Mouse (Mus musculus) thymus, postnatal 4 days (tissue): ENCODE measurements around the gene Hipk1.
"Not testable (repeated sequence)": the region's sequence is repeated elsewhere in the genome, so short reads cannot be mapped to it uniquely, and the experiment has no call there.

Experiments
- DNase-seq: peaks from one replicate; pipeline ENCODE4 v3.0.0; 2021

The Hipk1 gene

DNA sequence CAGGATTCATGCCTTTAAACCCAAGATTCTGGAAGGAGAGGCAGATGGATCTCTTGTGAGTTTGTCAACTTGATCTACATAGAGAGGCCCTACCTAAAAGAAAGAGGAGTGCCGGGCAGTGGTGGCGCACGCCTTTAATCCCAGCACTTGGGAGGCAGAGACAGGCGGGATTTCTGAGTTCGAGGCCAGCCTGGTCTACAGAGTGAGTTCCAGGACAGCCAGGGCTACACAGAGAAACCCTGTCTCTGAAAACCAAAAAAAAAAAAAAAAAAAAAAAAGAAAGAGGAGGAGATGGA is 696 bp upstream of the Hipk1 start:
- not testable (repeated sequence) for DNase-seq

DNA sequence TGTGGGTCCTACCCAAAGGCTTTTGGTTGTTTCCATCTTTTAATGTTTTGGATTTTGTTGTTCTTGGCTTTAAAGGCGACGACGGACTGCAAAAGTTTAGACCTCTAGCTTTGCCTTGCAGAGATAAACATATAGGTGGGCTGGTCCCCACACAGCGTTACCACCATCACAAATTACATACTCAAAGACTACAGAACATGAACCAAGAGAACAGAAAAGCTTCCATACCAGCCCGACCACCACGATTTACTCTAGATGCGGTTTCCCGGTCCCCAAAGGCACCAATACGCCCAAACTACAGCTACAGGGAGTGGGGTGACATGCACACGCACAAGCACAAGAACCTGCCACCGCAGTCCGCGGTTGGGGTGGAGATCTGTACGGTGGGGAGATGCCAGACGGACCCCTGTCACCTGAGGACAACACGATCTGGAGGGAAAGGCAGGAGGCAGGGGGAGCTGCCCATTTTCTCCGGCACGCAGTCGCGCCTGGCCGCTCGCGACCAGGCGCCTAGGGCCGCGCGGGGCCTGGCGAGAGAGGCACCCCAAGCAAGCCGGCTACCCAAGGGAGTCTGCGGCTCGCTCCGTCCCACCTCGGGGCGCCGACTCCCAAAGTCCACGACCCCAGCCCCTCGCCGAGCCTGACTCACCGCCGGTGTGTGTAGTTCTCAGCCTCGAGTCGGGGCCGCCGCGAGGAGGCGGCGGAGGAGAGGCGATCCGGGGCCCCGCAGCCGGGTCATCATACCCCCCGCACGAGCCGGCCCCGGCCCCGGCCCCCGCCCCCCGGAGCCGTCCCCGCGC is 817 bp downstream of the Hipk1 start:
- DNase-seq: peak; percentile 67

DNA sequence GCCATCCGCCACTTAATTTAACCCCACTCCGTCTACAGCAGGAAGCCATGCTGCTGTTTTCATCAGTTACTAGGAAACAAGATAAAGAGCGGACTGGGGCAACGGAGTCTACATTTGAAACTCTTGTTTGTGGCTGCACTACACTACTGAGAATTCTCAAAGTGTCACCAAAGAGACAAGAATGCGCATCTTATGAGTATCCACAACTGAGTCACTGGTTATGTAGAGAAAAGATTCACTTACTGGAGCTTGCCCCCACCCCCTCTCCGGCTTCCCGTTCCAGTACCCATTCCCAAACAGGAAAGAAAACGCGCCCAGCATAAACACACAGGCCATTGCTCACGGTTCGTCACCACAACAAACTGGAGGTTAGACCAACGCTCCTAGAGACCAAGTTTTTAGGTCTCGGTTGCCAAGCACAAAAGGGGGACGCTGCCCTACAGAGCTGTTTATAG is 1.4 kb downstream of the Hipk1 start:
- peak; percentile 42 for DNase-seq

DNA sequence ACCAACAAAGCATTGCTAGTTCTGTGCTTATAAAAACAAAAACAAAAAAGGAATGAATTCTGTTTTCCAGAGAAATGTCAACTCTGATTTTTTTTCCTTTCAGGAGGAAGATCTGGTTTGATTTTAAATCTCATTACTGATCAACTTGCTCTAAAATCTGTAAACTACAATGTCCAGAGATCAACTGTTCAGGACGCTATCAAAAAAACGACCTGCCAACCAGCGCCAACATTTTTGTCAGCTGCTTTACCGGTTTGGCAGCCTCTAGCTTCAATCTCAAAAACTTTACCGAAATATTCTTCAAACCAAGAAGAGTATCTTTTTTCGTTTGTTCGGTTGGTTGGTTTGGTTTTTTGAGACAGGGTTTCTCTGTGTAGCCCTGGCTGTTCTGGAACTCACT is 2.3 kb downstream of the Hipk1 start:
- no peak for DNase-seq

DNA sequence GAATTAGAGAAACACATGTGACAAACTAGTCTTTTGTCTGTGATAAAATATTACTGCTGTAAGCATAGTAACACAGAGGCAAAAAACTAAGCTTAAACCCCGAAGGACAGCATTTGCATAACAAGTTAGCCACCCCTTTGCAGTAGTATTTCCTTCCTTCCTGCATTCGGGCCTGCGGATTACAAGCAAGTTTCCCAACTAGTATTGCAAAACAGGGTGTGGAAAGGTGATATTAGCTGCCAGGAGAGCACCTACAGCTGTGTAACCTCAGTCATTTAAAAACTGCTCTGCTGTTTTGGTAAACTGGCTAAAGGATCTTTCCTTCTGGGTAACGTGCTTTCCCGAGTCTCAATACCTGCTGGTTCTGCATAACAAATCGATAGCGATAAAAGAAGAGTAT is 4.1 kb downstream of the Hipk1 start:
- no peak for DNase-seq

DNA sequence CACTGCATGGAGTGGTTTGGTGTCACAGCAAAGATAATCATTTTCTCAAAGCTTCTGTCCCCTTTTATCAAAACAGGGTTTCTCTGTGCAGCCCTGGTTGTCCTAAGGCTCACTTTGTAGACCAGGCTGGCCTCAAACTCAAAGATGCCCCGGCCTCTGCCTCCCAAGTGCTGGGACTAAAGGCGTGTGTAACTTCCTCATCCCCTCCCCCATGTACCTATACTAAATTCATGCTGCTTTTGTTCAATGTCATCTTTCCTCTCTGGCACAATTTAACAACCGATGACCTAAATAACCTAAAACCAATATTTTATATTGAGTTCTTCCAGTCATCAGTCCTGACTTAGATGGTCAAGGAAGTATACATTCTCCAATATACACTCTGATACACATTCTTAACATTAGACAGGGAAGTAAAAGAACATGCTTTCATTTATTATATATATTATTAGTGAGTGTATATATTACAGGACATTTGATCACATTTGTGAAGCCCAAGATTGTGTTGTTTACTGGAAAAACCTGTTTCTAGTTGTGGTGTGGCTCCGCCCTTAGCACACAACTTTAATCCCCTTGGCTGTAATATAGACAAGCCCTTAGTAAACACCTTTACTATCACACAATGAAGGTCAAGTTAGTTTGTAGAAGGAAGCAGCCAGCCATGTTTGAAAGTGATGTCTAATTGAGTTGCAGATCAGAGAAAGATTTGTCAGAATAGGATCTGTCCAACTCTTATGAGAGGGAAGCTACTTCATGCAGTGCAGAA is 8.3 kb downstream of the Hipk1 start:
- DNase-seq: peak; percentile 36

DNA sequence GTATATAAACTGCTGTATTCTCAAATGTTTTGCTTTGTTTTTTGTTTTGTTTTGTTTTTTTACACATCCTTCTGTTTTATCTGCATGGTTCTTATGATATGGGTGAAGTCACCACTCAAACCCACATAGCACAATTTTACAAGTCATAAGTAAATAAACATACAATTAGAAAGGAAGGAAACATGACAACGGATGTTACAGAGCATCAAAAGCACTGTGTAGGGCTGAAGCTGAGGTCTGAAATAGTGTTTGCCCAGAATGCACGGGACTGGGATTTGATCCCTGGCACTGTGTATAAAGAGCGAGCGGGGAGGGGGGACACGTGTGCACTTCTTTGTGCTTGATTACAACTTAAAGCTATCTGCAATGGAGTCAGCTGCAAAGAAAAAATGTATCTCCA is 10.6 kb downstream of the Hipk1 start:
- no peak for DNase-seq

DNA sequence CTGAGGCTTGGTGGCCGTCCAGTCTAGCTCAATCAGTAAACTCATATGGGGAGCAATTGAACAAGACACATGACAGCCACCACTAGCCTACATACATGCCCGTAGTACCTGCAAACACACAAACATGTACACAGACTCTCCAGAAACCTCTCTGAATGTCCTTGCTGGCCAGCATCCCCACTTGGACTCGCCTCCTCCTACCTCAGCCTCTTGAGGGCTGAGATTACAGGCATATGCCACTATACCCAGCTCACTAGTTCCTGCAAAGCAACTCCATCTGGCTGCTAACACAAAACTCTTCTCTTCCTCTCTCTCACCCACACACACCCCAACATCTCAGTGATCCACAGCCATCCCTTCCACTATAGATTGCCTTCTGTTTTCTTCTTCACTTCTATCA is 11.1 kb downstream of the Hipk1 start:
- no peak for DNase-seq

DNA sequence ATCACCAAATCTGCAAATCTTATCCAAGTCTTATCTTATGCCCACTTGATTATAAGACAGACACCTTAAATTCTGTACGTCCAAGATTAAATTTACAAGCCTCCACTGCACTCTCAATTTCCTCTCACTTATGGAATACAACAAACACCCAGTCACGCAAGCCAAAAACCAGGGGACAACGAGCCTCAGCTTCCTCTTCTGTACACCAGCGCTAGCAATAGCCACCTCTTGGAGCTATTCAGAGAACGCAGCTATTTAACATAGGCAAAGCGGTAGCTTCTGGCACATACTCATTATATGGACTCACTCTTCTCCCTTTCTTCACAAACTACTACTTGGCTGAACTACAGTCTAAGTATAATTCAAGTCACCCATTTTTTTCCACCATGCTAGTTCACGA is 12.2 kb downstream of the Hipk1 start:
- DNase-seq: no peak

DNA sequence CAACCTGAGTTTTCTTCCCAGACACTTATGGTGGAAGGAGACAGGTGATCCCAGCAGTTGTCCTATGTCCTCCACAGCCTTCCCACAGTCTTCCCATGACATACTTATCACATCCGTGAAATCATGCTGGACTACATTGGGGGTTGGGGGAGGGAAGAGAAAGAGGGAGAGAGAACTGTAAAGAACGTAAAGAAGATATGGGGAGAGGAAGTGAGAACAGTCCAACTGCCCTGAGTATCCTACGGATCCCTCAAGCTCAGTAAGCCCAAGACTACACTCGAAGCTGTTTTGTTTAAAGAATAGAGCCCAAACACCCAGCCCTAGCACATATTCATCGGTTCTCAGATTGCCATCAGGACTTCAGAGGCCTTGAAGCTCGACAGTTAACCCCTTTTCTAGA is 12.7 kb downstream of the Hipk1 start:
- DNase-seq: no peak

DNA sequence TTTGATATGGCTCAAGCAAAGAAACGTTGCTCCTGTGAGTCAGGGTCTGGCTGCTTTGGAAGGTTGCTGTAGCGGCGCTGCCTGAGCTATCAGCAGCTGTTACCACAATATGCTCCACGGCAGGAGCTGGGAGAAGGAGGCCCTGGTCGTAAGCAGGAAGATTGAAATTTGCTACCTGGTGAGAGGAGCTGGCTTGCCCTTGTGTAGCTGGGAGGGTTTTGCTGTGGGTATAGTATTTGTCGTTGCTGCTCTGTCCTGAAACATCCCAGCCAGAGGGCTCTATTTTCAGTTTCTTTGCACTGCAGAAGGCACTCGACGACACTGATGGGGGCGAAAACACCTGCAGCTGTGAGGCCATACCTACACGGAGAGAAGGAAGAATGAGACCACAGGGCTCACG is 13.4 kb downstream of the Hipk1 start:
- DNase-seq: peak; percentile 64

DNA sequence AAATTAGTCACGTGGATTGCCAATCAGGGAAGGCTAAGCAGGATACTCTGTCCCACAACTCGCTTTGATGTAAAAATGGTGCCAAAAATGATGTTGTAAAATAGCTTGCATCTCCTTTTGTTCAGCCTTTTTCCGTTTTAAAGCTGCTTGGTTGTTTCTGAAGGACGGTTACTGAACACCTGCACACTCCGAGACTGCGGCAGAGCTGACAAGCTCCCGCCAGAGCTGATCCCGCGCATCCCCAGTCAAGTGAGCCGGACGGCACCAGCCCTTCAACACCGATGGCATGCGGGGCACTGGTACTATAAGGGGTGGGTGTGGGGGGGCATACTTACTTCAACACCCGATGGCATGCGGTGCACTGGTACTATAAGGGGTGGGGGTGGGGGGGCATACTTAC is 17.4 kb downstream of the Hipk1 start:
- DNase-seq: peak; percentile 77

DNA sequence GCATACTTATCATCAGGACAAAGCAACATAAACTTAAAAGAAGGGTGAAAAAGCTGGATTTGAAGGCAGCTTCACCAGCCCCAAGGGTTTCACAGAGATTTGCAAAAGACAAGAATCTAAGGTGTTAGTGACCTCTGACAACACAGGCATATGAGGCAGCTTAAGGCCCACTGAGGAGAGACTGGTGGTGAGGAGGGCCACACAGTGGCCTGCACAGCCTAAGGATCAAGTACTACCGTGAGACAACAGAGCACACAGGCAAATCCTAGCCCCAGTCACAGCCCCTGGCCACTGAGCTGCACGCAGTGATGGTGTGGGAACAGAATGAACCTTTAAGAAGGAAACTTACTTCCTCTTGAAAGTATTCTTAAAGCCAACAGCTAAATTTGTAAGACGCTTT is 17.9 kb downstream of the Hipk1 start:
- peak; percentile 50 for DNase-seq

DNA sequence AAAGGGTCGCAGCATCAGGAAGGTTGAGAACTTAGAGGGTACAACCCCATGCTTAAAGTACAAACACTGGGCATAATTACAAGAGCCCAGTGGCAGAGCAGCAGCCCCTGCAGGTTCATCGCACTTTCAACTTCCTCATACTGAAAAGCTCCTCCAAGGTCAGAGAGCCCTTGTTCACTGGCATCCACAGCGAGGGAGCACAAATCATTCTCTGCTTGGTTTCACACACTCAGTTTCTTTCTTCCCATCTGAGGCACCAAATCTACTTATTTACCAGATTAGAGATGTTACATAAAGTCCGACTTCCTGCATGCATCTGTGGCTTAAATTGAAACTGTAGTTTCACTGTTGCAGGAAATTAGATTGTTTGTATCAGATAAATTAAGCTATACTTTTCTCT is 18.5 kb downstream of the Hipk1 start:
- peak; percentile 36 for DNase-seq

DNA sequence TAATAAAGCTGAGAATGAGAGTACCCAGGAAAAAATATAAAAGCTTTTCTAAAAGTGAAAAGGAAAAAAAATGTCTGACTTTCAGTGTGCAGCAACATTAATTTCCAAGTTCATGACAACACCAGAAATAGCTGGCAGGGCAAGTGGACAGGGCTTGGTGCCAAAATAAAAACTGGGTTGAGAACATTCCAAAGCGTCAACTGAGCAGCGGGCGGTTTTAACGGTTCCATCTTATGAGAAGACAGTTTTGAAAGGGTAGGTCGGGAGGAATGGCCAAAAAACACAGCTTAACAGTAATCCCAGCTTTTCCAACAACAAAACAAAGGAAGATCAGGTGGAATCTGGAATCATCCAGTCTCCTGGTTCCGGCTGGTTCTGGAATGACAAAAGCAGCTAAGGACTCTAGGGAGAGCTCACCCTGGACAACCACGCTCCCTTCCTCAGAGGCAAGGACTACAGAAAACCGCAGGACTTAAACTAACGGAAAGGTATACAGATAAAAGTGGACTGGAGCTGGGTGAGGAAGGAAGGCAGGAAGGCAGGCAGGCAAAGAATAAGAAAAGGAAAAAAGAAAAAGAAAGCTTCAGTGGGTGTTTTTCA is 19.7 kb downstream of the Hipk1 start:
- no peak for DNase-seq

DNA sequence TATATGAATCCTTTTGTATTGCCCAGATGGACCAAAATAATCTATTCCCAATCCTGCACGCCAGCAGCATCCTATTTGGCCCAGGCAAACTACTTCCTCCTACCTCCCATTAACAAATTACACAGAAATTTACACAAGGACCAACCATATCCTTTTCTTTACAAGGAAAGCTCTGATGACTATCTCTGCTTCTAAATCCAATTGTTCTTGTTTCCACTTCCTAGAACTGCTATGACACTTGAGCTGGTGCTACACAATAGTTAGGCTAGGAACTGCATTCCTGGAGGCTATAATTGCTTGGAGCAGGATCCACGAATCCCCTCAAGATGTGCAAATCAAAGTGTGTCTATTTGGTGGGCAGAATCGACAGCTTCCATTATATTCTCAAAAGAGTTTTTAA is 24.6 kb downstream of the Hipk1 start:
- no peak for DNase-seq

DNA sequence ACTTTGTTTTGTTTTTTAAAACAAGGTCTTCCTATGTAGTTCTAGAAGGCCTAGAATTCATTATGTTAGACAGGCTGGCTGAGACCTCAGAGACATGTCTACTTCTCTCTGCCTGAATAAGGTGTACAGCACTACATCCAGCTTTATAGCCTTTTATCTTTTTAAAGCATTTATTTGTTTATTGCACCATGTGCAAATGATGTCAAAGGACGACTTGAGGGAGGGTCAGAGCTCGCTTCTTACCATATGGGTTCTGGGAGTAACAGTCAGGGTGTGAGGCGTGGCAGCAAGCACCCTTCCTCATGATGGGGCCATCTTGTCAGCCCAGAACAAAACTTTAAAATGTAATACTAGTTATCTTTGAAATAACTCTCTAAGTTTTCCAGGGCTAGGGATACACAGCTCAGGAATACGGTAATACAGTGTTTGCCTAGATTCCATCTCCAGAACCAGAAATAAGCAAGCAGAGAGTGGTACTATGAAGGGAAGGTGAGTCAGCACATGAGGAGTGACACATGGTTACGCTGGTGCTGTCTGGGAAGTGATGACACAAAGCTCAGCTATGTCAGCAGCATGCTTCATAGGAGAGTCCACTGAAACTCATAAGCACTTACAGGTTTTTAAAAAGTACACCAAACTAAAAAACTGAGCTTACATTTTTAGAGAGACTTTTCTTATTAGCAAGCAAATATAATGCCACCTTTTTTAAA is 31.9 kb downstream of the Hipk1 start:
- no peak for DNase-seq

DNA sequence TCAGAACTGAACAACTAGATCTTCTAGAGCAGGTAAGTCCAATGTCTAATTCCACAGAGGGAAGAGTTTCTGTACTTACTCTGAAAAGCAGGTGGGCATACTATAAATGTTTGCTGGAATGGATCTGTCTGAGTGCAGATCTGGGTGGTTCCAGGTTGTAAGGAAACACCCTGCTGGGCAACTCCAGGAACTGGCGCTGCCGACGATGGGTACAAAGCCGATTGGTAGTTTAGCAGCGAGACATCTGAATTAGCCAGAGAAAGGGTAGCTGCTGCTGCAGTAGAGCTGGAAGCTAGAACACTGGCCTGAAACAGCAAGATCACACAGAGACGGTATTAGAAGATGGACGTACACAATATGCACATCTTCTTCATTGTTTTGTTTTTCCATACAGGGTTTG is 32.9 kb downstream of the Hipk1 start:
- no peak for DNase-seq

DNA sequence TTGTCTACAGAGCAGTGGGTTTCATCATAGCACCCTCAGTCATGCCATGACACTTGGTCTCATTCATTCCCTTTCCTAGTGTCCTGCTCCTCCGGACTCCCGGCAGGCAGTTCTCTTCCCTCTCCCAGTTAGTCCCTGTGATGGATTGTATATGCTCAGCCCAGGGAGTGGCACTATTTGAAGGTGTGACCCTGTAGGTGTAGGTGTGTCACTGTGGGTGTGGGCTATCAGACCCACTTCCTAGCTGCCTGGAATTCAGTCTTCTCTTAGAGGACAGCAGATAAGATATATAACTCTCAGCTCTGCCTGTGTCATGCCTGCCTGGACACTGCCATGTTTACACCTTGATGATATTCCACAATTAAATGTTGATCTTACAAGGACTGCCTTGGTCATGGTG is 34.4 kb downstream of the Hipk1 start:
- DNase-seq: no peak

DNA sequence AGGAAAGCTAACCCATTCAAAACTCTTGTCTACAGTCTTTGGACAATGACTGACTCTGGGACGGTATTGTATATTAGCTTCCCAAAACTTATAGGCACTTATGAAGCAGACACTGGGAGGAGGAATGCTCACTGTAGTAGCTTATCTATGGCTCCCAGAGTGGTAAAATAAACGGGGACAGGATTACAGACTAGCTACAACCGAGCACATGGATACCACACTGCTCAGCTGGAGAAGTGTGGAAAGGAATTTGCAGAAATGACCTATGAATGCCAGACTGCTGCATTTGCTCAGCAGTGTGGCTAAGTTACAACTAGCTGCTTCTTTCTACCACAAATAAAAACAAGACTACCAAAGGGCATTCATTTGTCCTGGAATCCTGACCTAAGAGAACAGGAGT is 36.0 kb downstream of the Hipk1 start:
- DNase-seq: no peak

DNA sequence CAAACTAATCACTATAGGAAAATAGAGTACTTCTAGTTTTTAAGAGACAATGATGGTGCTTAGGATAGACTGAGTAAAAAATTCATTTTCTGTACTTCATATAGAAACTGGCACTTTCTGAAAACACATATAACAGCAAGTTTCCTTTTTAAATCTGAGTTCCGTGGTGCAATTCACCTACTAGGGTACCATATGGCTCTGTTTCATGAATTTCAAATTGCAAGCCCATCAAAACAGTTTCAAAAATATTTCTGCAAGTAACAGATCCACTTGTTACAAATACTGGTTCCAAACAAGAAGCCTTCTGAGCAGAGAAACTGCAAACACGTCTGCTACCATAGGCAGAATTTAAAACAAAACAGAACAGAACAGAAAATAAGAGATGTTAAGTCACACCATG is 39.8 kb downstream of the Hipk1 start:
- DNase-seq: no peak

DNA sequence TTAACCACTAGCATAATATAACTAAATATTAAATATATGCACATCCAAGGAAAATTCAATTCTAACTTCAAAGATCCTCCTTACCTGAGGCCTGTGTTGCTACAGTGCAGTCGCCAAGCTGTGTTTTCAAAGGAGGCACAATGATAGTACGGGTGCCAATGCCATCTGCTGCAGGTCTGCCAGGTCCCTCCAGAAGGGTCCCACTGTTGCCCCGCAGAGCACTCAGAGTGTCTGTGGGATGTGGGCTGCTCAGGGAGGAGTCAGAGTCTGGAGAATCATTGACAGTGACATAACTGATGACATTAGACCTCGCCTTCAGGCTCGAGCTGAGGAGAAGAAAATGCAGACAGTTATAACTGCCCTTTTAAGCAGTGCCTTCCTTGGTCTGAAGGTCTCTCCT is 44.7 kb downstream of the Hipk1 start:
- no peak for DNase-seq

DNA sequence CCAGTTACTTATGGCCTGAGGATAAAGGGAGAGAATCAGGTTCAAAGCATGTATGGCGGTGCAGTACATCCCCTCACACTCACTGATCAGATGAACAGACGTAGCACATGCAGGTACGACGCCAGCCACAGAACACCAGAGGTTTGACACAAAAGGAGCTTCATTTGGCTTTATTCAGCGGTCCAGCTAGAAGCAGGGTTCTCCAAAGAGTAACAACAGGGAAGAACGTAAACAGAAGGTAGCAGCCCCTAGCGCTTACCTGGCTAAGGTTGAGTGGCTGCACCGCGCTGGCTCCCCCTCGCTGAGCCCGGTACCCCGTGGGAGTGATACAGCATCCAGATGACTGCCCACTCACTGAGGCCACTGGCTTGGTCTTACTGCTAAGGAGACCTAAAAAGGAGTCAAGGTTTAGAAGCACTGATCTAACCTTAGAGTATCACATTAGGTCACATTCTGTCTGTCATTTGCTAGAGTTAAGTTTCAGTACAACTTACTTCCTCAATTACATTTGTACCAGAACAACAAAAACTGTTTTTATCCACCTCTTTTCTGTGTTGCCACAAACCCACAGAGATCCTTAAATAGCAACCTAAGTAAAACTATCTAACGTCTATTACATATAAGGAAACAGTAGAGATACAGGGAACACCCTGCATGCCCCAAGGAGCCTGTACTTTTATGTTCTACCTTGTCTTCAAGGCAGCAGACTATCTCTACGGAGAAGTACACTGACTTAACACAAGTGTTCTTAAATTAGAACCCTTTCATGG is 46.2 kb downstream of the Hipk1 start:
- no peak for DNase-seq
